Mouse (Mus musculus): ENCODE measurements around the gene Sgms1. TPM values are rescaled to one million over a fixed set of nuclear protein-coding genes. Genes with fewer than 3 reads are reported as not detected.

The Sgms1 gene
- total RNA-seq, 2 experiments from 2014 or later: 13.2 to 21.0 TPM

DNA sequence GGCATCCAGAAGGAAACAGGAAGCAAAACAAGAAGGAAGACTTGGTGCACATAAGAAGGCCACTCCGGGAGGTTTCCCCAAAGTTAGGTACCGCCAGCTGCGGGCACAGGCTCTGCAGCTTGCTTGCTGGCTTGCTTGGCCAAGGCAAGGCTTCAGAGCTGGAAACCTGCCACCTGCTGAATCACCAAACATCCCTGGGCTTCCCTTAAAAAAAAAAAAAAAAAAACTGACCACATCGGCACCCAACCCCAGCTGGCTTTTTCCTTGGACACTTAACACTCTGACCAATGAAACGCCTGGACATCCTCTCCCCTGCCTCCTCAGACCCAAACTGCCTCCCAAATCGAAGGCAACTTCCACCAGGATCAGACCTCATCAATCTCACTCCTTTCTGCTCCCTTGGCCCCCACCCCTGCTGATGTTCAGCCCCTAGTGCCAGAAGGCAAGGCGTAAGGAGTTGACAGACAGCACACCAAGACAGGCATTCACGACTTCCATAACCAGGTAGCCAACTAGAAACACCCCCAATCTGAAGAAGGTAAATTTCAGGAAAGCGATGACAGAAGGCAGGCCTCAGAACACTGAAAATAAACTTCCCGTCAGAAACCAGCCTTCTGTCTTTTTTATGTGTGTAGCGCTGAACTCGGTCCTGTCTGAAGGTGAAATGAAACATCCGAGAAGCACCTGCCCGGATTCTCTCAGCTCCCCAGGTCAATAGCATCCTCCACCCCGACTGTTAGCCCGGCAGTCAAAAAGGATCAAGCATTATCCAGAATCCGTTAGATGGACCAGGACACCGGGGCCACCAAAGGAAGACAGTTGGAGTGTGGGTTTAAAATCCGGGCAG lies 2.7 kb downstream of the Sgms1 start:
- no peak for ATAC-seq (replicated peaks; ENCODE audit: poor library complexity, severe bottlenecking)

- no peak for ATAC-seq (replicated peaks; ENCODE audit: poor library complexity, severe bottlenecking)
Measured at GRCm38 (mm10) chr19:32383738-32384137, 5.8 kb downstream of the Sgms1 start.

GRCm38 (mm10) chr19:32381511-32381961 lies 8.0 kb downstream of the Sgms1 start:
- no peak for ATAC-seq (replicated peaks; ENCODE audit: poor library complexity, severe bottlenecking)

DNA sequence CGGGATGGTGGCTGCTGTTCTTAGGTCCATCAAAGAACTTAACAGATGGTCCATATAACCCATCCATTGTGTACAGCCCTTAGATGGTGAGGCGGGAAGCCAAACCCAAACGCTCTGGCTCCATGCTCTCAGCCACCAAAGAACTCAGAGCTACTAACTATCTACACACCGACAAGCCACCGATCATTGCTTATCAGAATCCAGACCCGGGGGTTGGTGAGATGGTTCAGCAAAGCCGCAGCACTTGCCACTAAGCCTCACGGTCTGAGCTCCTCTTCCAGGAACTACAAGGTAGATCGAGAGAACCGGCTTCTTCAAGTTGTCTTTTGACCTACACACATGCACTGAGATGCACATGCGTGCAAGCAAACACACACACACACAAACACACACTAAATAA lies 8.8 kb downstream of the Sgms1 start:
- ATAC-seq (replicated peaks; ENCODE audit: poor library complexity, severe bottlenecking): no peak

GRCm38 (mm10) chr19:32379239-32379920 lies 10.1 kb downstream of the Sgms1 start:
- ATAC-seq (replicated peaks; ENCODE audit: poor library complexity, severe bottlenecking): peak; percentile 87

DNA sequence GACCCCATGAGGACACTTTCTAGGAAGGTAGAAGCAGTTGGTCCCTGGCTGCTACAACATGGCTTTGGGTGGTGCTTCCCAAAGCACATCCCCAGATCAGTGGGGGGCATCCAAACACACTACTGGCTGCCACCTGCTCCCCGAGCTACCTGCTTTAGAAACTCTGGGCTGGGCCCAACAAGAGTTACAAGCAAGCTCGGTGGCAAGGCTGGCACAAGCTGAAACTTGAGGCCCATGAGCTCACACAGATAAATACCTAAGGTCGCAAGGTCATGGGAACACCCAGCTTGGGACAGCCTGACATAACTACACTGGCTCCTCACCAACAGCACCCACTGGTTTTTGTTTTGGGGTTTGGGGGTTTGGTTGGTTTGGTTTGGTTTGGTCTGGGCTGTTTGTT lies 10.9 kb downstream of the Sgms1 start:
- no peak for ATAC-seq (replicated peaks; ENCODE audit: poor library complexity, severe bottlenecking)

- no peak for ATAC-seq (replicated peaks; ENCODE audit: poor library complexity, severe bottlenecking)
Measured at GRCm38 (mm10) chr19:32377701-32378325, 11.7 kb downstream of the Sgms1 start.

DNA sequence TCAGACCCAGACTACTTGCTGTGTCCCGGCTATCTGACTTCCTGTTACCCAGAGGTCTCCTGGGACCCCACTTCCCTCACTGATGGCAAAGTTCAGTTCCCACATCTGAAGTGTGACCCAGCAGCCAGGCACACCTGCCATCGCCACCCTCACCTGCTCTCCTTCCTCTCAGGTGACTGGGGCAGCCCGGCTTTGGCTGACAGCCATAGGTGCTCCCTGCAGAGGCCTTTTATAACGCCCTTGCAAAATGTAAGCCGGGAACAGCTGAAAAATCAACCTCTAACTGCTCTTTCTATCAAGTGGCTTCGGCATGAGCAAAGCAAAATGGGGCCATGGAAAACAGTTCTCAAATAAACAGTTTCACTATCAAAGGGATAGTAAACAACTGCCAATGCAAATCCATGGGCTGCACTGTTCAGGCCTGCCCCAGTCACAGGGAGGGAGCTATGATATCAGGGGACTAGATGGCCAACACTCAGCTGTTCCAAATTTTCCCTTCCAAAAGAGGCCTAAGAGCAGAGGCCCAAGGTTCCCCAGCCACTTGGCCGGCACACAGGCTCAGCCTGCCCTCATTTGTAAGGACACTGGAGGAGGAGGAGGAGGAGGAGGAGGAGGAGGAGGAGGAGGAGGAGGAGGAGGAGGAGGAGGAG lies 12.5 kb downstream of the Sgms1 start:
- ATAC-seq (replicated peaks; ENCODE audit: poor library complexity, severe bottlenecking): no peak

DNA sequence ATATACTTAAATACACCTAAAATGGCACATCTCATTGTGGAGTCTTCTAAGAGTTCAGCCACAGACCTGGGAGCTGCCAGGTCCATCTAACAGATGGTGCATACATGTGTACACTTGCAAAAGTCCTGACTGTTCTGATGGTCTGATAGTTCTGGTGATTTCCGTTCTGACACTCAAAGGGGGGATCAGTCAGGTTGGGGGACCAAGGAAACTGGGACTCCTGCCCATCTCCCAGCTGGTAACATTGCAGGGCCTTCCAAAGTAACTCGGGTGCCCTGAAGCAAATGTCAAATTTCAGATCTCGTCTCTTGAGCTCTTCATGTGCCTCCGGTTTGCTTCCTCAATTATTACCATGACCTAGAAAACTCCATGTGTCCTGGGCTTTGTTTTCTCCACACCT lies 13.5 kb downstream of the Sgms1 start:
- ATAC-seq (replicated peaks; ENCODE audit: poor library complexity, severe bottlenecking): no peak

GRCm38 (mm10) chr19:32375473-32375985 lies 14.0 kb downstream of the Sgms1 start:
- ATAC-seq (replicated peaks; ENCODE audit: poor library complexity, severe bottlenecking): peak; percentile 73

- ATAC-seq (replicated peaks; ENCODE audit: poor library complexity, severe bottlenecking): no peak
Measured at GRCm38 (mm10) chr19:32374751-32375150, 14.8 kb downstream of the Sgms1 start.

DNA sequence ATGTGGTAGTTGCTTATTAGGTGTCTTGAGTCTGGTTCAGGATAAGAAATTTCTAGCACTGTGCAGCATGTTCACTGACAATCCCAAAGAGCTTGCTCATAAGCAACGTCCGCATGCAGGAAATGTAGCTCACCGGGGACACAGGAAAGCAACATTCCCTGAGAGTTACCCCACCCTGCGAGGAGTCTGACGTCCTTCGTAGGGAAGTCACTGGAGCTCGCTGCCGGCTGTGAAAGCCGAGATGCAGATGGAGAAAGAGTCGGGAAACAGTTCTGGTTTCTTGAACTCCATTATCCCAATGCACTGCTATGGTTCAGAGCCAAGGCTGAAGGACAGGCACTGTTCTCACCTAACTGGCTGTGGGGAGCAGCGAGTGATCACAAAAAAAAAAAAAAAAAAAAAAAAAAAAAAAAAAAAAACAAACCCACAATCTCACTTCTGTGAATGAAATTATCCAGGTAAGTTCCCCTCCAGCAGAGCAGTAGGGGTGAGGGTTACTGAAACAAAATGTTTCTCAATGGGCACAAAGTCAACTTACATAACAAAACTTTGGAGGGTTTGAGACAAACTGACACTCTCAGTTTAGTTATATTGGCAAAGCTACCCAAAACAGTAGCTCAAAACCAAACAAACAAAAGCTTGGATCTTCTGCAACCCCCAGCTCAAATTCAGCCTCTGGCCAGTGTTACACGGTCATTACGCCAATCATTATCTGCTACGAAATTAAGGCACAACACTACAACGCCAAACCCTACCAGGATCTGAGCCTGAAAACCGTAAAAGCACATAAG lies 15.5 kb downstream of the Sgms1 start:
- ATAC-seq (replicated peaks; ENCODE audit: poor library complexity, severe bottlenecking): no peak

- ATAC-seq (replicated peaks; ENCODE audit: poor library complexity, severe bottlenecking): no peak
Measured at GRCm38 (mm10) chr19:32372373-32372772, 17.1 kb downstream of the Sgms1 start.

GRCm38 (mm10) chr19:32367333-32367732 lies 22.2 kb downstream of the Sgms1 start:
- ATAC-seq (replicated peaks; ENCODE audit: poor library complexity, severe bottlenecking): no peak

- ATAC-seq (replicated peaks; ENCODE audit: poor library complexity, severe bottlenecking): no peak
Measured at GRCm38 (mm10) chr19:32366406-32366805, 23.1 kb downstream of the Sgms1 start.

GRCm38 (mm10) chr19:32365111-32365510 lies 24.4 kb downstream of the Sgms1 start:
- ATAC-seq (replicated peaks; ENCODE audit: poor library complexity, severe bottlenecking): no peak

GRCm38 (mm10) chr19:32363587-32363986 lies 25.9 kb downstream of the Sgms1 start:
- ATAC-seq (replicated peaks; ENCODE audit: poor library complexity, severe bottlenecking): no peak

GRCm38 (mm10) chr19:32362520-32362919 lies 27.0 kb downstream of the Sgms1 start:
- no peak for ATAC-seq (replicated peaks; ENCODE audit: poor library complexity, severe bottlenecking)

DNA sequence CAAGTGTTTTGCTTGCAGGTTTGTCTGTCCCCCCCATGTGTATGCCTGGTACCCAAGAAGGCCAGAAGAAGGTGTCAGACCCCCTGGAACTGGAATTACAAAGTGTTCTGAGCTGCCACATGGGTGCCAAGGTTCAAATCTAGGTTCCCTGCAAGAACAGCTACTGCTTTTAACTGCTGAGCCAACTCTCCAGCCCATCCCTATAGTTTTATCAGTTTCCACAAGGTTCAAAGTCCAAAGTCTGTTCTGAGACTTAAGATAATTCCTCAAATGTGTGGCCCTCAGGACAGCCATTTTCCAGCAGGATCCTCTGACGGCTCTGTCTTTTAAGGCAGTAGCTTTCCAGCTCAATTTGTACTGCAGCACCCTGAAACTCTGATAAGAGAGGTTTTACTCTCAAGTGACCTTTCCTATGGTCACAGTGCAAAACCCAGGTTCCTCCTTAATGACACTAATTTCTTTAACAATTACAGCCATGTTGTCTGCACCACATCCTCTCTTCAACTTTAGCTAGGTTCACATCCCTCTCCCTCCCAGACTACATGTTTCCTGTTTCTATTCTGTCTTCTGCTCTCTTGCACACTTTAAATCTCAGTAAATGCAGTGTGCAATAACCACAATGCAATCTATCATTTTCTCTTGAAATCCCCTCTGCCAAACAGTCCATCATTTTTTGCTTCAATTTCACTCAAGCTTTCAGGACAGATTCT lies 28.4 kb downstream of the Sgms1 start:
- ATAC-seq (replicated peaks; ENCODE audit: poor library complexity, severe bottlenecking): peak; percentile 83

Measured in granulocyte monocyte progenitor cell, adult 5-6 weeks (primary cell).